Mouse (Mus musculus) MEL (cell line): ENCODE data around the gene Gsg1l. TPM values are rescaled to one million over a fixed set of nuclear protein-coding genes. Genes with fewer than 3 reads are reported as not detected.

Experiments used
- DNase-seq: peaks from one replicate; pipeline ENCODE4 v3.0.0; 2011; ENCODE audit warnings: low read depth, low spot score
- H3K27ac ChIP-seq: 2 replicates; pipeline ENCODE4 v1.5.1; 2012; ENCODE audit warnings: low read depth, mild to moderate bottlenecking, control low read depth, low read length, moderate library complexity; ENCODE audit not compliant: control insufficient read depth
- H3K27me3 ChIP-seq, 2 experiments: fragments of 150-350 bp in 1 of 2; sonication (generic) in 1 of 2; 2 replicates each; pipeline ENCODE4 v1.6.1; 2012; ENCODE audit warnings: low read length in 2 of 2, mild to moderate bottlenecking in 2 of 2, improper control_type of control experiment in 1 of 2, moderate library complexity in 1 of 2; ENCODE audit not compliant: insufficient read depth in 2 of 2, control insufficient read depth in 1 of 2
- H3K36me3 ChIP-seq, 2 experiments: 2 replicates each; pipeline ENCODE4 v1.6.1; 2012 to 2014; ENCODE audit warnings: low read length in 2 of 2, improper control_type of control experiment in 1 of 2, inconsistent platforms in 1 of 2, mild to moderate bottlenecking in 1 of 2; ENCODE audit not compliant: insufficient read depth in 2 of 2, control insufficient read depth in 1 of 2
- H3K4me1 ChIP-seq, 2 experiments: fragments of 150-350 bp in 1 of 2; sonication (generic) in 1 of 2; 2 replicates each; pipeline ENCODE4 v1.6.1; 2012; ENCODE audit warnings: low read length in 2 of 2, improper control_type of control experiment in 1 of 2, mild to moderate bottlenecking in 1 of 2; ENCODE audit not compliant: insufficient read depth in 2 of 2, control insufficient read depth in 1 of 2
- H3K4me3 ChIP-seq, 2 experiments: fragments of 150-350 bp in 1 of 2; sonication (generic) in 1 of 2; 2 replicates each; pipeline ENCODE4 v1.5.1; 2012; ENCODE audit warnings: low read depth in 2 of 2, low read length in 2 of 2, mild to moderate bottlenecking in 2 of 2, moderate library complexity in 2 of 2, control low read depth in 1 of 2, improper control_type of control experiment in 1 of 2; ENCODE audit not compliant: control insufficient read depth in 1 of 2, insufficient read depth in 1 of 2
- H3K79me2 ChIP-seq: 2 replicates; pipeline ENCODE4 v1.6.1; 2012; ENCODE audit warnings: mild to moderate bottlenecking, low read length, moderate library complexity; ENCODE audit not compliant: control insufficient read depth, poor library complexity, insufficient read depth
- H3K9ac ChIP-seq: 2 replicates; pipeline ENCODE4 v1.6.1; 2012; ENCODE audit warnings: low read depth, mild to moderate bottlenecking, control low read depth, low read length, moderate library complexity; ENCODE audit not compliant: control insufficient read depth, poor library complexity, severe bottlenecking
- H3K9me3 ChIP-seq: fragments of 150-350 bp; sonication (generic); replicated peaks from 2 replicates; pipeline ENCODE4 v1.6.1; 2012; ENCODE audit warnings: mild to moderate bottlenecking, low read length, improper control_type of control experiment, moderate library complexity; ENCODE audit not compliant: insufficient read depth
- BHLHE40 ChIP-seq: IDR thresholded peaks from 2 replicates; pipeline ENCODE4 v1.6.1; 2012; ENCODE audit warnings: low read depth, mild to moderate bottlenecking, inconsistent platforms, low read length, improper control_type of control experiment, borderline replicate concordance
- CHD1 ChIP-seq: IDR thresholded peaks from 2 replicates; pipeline ENCODE4 v1.6.1; 2012; ENCODE audit warnings: low read depth, mild to moderate bottlenecking, inconsistent platforms, low read length, improper control_type of control experiment
- CTCF ChIP-seq, 3 experiments: IDR thresholded peaks in 2 of 3; conservative IDR thresholded peaks in 1 of 3; 2 replicates each; pipeline ENCODE4 v1.5.1; 2011 to 2012; ENCODE audit warnings: low read length in 3 of 3, low read depth in 2 of 3, mild to moderate bottlenecking in 2 of 3, improper control_type of control experiment in 1 of 3, inconsistent platforms in 1 of 3, mixed read lengths in 1 of 3, moderate library complexity in 1 of 3; ENCODE audit not compliant: control insufficient read depth in 1 of 3, insufficient read depth in 1 of 3, poor library complexity in 1 of 3, severe bottlenecking in 1 of 3
- ELF1 ChIP-seq: IDR thresholded peaks from 2 replicates; pipeline ENCODE4 v1.6.1; 2014; ENCODE audit warnings: low read depth, mild to moderate bottlenecking, inconsistent platforms, low read length, improper control_type of control experiment, moderate library complexity
- GATA1 ChIP-seq: IDR thresholded peaks from 2 replicates; pipeline ENCODE4 v1.6.1; 2011; ENCODE audit warnings: low read depth, low read length, improper control_type of control experiment
- HCFC1 ChIP-seq: IDR thresholded peaks from 2 replicates; pipeline ENCODE4 v1.6.1; 2012; ENCODE audit warnings: low read depth, mild to moderate bottlenecking, inconsistent platforms, low read length, improper control_type of control experiment, moderate library complexity
- KAT2A ChIP-seq: conservative IDR thresholded peaks from 2 replicates; pipeline ENCODE4 v1.6.1; 2012; ENCODE audit warnings: low read depth, low read length, improper control_type of control experiment, inconsistent platforms
- MAFK ChIP-seq: IDR thresholded peaks from 2 replicates; pipeline ENCODE4 v1.6.1; 2011; ENCODE audit warnings: low read depth, mild to moderate bottlenecking, low read length, improper control_type of control experiment, borderline replicate concordance
- MEF2A ChIP-seq: IDR thresholded peaks from 2 replicates; pipeline ENCODE4 v1.6.1; 2014; ENCODE audit warnings: low read depth, mild to moderate bottlenecking, inconsistent platforms, low read length, improper control_type of control experiment; ENCODE audit not compliant: poor library complexity, insufficient replicate concordance, severe bottlenecking; ENCODE audit errors: extremely low read depth
- MXI1 ChIP-seq: IDR thresholded peaks from 2 replicates; pipeline ENCODE4 v1.6.1; 2011; ENCODE audit warnings: mild to moderate bottlenecking, low read depth, low read length, improper control_type of control experiment
- POLR2AphosphoS5 ChIP-seq: IDR thresholded peaks from 2 replicates; pipeline ENCODE4 v1.6.1; 2012; ENCODE audit warnings: low read depth, borderline replicate concordance, mild to moderate bottlenecking, inconsistent platforms, low read length, moderate library complexity, mixed read lengths
- RCOR1 ChIP-seq: IDR thresholded peaks from 2 replicates; pipeline ENCODE4 v1.6.1; 2012; ENCODE audit warnings: low read depth, mild to moderate bottlenecking, inconsistent platforms, low read length, improper control_type of control experiment
- SIN3A ChIP-seq: IDR thresholded peaks from 2 replicates; pipeline ENCODE4 v1.6.1; 2012; ENCODE audit warnings: low read length, improper control_type of control experiment, inconsistent platforms
- SMC3 ChIP-seq: IDR thresholded peaks from 2 replicates; pipeline ENCODE4 v1.6.1; 2011; ENCODE audit warnings: low read depth, low read length, improper control_type of control experiment
- TAL1 ChIP-seq: IDR thresholded peaks from 2 replicates; pipeline ENCODE4 v1.6.1; 2012; ENCODE audit warnings: mild to moderate bottlenecking, inconsistent platforms, low read length, moderate library complexity, mixed read lengths
- UBTF ChIP-seq: IDR thresholded peaks from 2 replicates; pipeline ENCODE4 v1.6.1; 2012; ENCODE audit warnings: low read depth, mild to moderate bottlenecking, inconsistent platforms, low read length, improper control_type of control experiment, moderate library complexity, borderline replicate concordance; ENCODE audit not compliant: insufficient read depth
- USF2 ChIP-seq, 2 experiments: IDR thresholded peaks; 2 replicates each; pipeline ENCODE4 v1.6.1; 2011 to 2012; ENCODE audit warnings: improper control_type of control experiment in 2 of 2, low read length in 2 of 2, borderline replicate concordance in 1 of 2, inconsistent platforms in 1 of 2, low read depth in 1 of 2, mild to moderate bottlenecking in 1 of 2; ENCODE audit not compliant: insufficient read depth in 1 of 2
- ZKSCAN1 ChIP-seq: IDR thresholded peaks from 2 replicates; pipeline ENCODE4 v1.6.1; 2012; ENCODE audit warnings: low read depth, mild to moderate bottlenecking, inconsistent platforms, low read length, improper control_type of control experiment, moderate library complexity
- ZNF384 ChIP-seq: IDR thresholded peaks from 2 replicates; pipeline ENCODE4 v1.6.1; 2012; ENCODE audit warnings: low read depth, mild to moderate bottlenecking, inconsistent platforms, low read length, improper control_type of control experiment
- polyA plus RNA-seq, 2 experiments: library from polyadenylated mRNA; stranded (reverse) in 1 of 2; unstranded in 1 of 2; fragments of >175 nt in 1 of 2; fragments of >200 nt in 1 of 2; gene quantifications; 2 replicates each; pipeline versions ENCODE4 v1.2.1 to v1.2.4; 2012; ENCODE audit warnings: low replicate concordance in 2 of 2, low read depth in 1 of 2; ENCODE audit not compliant: insufficient read length in 2 of 2, insufficient read depth in 1 of 2, missing spikeins in 1 of 2
- total RNA-seq: library from RNA; depleted of rRNA; stranded (reverse); fragments of 300-350 nt; gene quantifications from 2 replicates; pipeline ENCODE4 v1.2.3, GENCODE M21; 2012

Gsg1l gene
- total and polyA plus RNA-seq, 3 experiments = not detected

DNA sequence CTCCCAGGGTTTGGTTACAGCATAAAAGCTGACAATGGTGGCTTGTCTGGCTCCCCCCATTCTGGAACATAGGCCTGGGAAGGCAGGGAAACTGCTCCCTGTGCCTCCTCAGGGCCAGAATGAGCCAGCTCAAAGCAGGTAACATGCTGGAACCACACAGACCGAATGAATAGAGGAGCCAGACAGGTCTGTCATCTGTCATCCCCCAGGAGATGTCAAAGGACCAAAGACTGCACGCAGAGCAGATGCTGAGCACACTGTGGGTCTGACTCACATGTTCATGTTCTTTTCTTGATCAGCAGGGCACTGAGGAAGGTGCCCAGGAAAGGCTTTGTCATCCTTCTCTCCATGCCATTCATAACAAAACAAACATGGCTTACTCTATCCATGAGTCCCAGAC, 90.4 kb downstream of the Gsg1l start:
- H3K4me1 ChIP-seq = no peaks in the 10 kb centered on the region
- no peak for TF ChIP-seq MEF2A
- TF ChIP-seq, all 39 proteins: peak for 0
- Histone ChIP-seq H3K4me3 (no peak overlapping the region), H3K27me3 (no peaks in the 10 kb centered on the region), H3K9ac (no peak overlapping the region), H3K9me3 (no peaks in the 10 kb centered on the region), H3K36me3 (no peaks in the 10 kb centered on the region), H3K27ac (no peak overlapping the region), H3K79me2 (no peaks in the 10 kb centered on the region)
- DNase-seq = no peak

DNA sequence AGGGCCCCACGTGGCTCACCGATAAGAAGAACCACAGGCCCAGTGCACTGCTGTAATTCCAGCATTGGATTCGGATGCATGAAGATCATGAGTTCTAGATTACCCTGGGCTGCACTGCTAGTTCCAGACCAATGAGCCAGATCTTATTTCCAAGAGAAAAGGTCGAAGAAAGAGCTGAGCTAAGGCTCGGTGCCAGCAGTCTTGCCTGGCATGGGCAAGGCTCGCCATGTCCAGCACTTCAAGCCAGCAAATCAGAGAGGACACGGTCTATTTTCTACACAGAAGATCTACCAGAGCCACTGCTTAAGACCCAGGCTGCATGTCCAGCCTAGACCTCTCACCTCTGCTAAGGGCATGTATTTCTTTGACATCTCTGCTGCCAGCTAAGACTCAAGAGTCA, 92.2 kb downstream of the Gsg1l start:
- H3K9ac ChIP-seq = no peak overlapping the region
- no peaks in the 10 kb centered on the region for H3K79me2 ChIP-seq
- H3K27me3 ChIP-seq = no peaks in the 10 kb centered on the region
- H3K27ac ChIP-seq = no peak overlapping the region
- H3K36me3 ChIP-seq = no peaks in the 10 kb centered on the region
- no peaks in the 10 kb centered on the region for H3K9me3 ChIP-seq
- H3K4me3 ChIP-seq = no peak overlapping the region
- no peak for TF ChIP-seq USF2 (IDR thresholded peaks at IDR 0.05; ENCODE audit: borderline replicate concordance in 1 of 2, insufficient read depth in 1 of 2, low read depth in 1 of 2, low read length in 2 of 2)
- no peak for TF ChIP-seq MXI1
- TF ChIP-seq ZNF384 = no peak
- no peak for TF ChIP-seq SMC3
- no peak for TF ChIP-seq RCOR1
- no peak for TF ChIP-seq GATA1
- no peak for TF ChIP-seq MAFK
- TF ChIP-seq ELF1 = no peak
- no peak for TF ChIP-seq HCFC1
- no peak for TF ChIP-seq ZKSCAN1
- no peak for TF ChIP-seq KAT2A
- no peak for TF ChIP-seq BHLHE40
- TF ChIP-seq MEF2A = no peak
- TF ChIP-seq SIN3A = no peak
- TF ChIP-seq CHD1 = no peak
- TF ChIP-seq CTCF (IDR thresholded peaks at IDR 0.05 in 2 of 3, conservative IDR thresholded peaks at IDR 0.05 in 1 of 3; ENCODE audit: control insufficient read depth in 1 of 3, insufficient read depth in 1 of 3, low read depth in 2 of 3, low read length in 3 of 3, poor library complexity in 1 of 3, severe bottlenecking in 1 of 3) = no peak
- no peaks in the 10 kb centered on the region for H3K4me1 ChIP-seq
- DNase-seq = no peak

DNA sequence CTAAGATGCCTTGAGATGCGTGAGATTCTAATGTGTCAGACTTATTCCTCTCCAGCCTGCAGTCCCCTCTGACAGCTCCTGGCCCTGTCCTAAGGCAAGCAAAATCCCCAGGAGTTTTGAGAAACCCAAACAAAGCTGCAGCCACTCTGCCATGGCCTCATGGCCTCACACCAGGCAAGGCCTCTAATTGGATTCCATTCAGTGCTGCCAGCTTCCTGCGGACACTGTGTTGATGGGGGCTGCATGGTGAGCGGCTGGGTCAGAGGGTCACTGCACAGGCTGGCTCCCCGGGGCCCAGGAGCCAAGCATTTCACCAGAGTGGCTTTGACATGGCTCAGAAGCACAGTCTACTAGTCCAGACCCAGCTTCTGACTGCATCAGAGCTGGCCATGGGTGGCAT, 92.7 kb downstream of the Gsg1l start:
- H3K27ac ChIP-seq = no peak overlapping the region
- H3K4me3 ChIP-seq = no peak overlapping the region
- H3K27me3 ChIP-seq = no peaks in the 10 kb centered on the region
- H3K4me1 ChIP-seq = no peaks in the 10 kb centered on the region
- no peaks in the 10 kb centered on the region for H3K79me2 ChIP-seq
- H3K9me3 ChIP-seq = no peaks in the 10 kb centered on the region
- TF ChIP-seq UBTF (no peak), POLR2AphosphoS5 (no peak), TAL1 (no peak), ELF1 (no peak)
- DNase-seq = no peak
- H3K36me3 ChIP-seq = no peaks in the 10 kb centered on the region
- no peak overlapping the region for H3K9ac ChIP-seq
